Mouse (Mus musculus) kidney, postnatal 25 days (tissue): ENCODE data around the gene Dhx40.
A peak's percentile ranks its signal among the peaks of the same experiment; 100 is the strongest.
"Not testable (repeated sequence)": the region's sequence is repeated elsewhere in the genome, so short reads cannot be mapped to it uniquely, and the experiment has no call there.

Source experiments
- DNase-seq, 2 experiments: peaks; one replicate each; pipeline ENCODE4 v3.0.0; 2021; ENCODE audit warnings: mixed read lengths in 2 of 2

The Dhx40 gene

DNA sequence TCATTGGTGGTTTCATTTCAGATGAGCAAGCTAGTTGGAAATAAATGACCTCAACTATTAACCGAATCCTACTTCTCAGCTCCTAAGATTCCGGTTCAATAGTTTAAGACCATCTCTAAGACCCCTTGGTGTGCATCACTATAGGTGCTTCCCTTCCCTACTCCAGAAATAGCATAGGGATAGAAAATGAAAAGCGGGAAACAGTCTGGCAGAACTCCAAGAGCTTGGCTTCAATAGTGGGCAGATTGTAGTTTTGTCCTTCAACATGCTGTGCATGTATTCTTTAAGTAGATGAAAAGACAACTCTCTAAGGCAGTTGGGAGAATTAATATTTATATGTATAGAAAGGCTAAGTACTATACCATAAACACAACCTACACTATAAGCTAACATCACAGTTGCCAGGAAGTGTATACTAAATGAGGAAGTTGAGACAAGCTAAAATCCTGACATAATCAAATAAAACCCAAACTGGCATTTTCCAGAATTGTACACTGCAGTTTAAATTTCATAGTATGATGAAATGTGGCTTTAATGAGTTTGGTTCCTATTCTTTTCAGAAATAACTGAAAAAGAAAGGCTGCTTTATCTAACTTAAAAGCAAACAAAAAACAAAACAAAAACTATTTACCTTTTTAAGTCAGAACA is 57.6 kb downstream of the Dhx40 start:
- DNase-seq: peak in 1 of 2 experiments; percentile 17

DNA sequence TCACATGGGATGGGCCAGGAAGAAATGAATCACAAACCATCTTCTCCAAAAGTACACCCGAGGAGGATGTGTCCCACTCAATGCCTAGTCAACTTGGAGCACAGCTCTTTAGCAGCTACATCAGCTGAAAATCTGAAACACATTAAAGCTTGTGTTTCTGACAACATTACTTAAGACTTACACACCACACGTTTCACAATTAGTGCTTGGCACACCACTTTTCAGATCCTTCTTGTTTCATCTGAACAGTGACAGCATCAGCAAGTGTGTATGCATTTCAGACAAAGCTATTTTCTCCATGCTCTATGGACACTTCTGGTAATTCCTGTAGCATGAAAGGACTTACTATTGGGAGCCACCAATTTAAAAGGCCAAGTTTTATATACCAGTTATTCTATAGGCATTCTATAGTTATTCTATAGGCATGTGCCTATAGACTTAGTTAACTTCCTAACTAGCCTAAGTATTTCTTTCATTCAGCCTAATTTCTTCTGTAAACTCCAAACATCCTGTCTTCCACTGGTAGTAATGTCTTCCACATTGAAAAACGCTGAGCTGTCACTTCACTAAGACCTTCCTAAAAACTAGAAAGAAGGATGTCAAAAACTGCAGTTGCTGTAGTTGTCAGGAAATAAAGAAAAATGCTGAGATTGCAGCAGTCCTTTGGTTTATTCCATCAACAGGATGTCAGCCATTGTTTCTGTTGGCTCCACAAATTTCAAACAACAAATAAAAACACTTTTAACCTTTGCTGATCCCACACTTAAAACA is 61.7 kb downstream of the Dhx40 start:
- no peak for DNase-seq

DNA sequence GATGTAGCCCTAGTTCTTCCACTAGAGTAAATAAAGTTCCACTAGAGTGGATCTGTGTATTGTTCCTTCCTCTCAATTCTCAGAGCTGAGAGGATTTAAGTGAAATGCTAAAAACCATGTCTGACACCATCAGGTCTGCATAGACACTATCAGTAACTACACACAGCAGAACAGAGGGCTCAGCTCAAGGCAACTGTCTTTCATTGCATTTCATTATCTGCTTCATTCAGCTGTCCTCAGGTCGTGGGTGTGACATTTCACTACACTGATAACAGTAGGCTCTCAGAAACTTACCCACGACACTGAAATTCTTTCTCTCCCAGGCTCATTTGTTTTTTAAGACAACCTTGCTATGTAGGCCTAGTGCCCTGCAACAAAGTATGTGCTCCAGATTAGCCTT is 64.9 kb downstream of the Dhx40 start:
- no peak for DNase-seq

DNA sequence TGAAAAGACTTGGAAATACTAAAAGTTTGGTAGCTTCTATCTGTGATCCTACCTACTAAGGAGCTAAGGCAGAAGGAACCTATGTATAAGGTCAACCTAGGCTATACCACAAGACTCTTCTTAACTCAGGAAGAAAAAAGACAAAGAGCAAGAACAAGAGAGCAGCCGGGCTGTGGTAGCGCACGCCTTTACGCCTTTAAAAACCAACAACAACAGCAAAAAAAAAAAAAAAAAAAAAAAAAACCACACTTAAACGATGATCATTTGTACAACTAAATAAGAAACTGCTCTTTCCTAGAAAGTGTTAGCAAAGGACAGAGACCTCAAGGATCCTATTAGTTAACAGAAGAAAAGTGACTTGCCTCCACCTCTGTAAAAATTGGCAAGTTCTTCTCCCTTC is 66.0 kb downstream of the Dhx40 start:
- no peak for DNase-seq

DNA sequence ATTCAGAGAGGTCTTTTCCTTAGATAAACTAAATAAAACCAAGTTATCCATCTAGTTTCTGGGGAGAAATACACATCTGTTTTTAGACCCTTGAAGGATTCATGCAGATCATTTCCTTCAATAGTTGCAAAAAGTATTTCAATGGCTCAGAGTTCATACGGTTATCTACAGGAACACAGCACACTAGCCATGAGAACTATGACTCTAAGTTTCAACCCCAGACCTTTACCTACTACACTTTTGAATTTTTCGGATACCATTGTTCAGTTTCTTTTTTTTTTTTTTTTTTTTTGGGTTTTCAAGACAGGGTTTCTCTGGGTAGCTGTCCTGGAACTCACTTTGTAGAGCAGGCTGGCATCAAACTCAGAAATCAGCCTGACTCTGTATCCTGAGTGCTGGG is 68.1 kb downstream of the Dhx40 start:
- DNase-seq: no peak

DNA sequence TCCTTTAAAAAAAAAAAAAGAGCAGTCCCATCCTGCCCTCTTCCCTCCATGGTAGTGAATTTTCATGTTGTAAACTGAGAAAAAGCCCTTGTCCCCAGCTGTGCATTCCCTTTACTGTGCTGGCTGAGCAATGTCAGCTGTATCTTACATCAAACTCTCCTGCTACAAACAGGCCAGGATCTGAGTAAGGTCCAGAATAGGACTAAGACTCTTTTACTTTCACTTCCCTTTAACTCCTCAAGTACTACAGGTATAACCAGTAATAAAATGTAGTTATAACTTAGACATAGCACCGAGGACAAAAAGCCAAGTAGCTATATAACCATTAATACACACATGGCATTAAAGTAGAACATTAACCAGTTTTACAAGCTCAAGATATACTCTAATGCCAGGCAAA is 68.6 kb downstream of the Dhx40 start:
- no peak for DNase-seq

DNA sequence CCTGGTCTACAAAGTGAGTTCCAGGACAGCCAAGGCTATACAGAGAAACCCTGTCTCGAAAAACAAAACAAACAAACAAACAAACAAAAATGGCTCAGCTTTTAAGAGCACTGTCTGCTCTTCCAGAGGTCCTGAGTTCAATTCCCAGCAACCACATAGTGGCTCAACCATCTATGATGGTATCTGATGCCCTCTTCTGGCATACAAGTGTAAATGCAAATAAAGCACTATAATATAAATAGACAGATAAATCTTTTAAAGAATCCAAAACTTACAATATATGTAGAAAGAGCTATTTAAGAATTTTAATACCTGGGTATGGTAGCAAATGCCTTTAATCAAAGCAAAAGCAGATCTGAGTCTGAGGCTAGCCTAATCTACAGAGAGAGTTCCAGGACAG is 69.2 kb downstream of the Dhx40 start:
- DNase-seq: not testable (repeated sequence)

DNA sequence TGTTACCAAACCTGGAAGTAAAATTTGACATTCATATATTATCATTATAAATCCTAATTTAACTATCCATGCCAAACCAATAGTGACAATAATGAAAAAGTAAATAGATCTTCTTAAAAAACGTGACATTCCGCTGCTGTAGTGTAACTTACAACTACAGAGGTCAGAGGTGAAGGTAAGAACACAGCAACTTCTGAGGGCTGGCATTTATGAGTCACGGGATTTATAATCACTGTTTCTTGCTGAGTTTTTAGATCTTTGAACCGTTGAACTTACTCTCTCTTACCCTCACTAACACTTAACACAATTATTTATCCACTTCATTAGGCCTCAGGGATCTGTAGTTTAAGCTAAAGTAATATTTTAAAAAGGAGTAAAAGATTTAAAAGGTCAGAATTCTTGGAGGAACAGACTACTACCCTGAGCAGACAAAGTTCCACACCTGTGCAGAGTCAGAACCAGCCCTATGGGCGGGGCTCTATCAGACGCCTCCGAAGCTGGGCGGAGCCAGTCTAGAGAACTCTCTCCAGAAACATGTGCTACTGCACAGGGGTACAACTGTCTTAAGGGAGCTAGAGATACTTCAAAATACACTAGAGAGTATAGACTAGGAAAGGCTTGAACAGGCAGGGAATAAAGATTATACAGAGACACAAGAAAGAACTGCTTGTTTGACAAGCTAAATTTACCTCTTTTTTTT is 70.1 kb downstream of the Dhx40 start:
- peak; percentile 42 to 67 for DNase-seq

DNA sequence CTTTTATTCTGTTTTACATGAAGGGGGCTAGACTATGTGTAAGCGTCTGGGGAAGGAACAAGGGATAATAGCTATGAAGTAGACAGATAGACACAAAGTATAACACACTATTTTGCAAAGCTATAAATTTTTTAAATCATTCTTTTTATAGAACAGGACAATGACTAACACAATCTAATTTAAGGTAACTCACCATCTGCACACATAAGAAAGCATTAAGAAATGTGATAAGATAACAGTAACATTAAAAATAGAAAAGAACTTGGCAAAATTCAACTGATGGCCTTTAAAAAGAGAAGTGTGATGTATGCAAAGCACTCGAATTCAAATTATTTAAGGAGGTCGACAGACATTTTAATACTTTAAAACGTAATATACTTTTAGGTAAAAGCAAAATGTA is 72.6 kb downstream of the Dhx40 start:
- DNase-seq: no peak

DNA sequence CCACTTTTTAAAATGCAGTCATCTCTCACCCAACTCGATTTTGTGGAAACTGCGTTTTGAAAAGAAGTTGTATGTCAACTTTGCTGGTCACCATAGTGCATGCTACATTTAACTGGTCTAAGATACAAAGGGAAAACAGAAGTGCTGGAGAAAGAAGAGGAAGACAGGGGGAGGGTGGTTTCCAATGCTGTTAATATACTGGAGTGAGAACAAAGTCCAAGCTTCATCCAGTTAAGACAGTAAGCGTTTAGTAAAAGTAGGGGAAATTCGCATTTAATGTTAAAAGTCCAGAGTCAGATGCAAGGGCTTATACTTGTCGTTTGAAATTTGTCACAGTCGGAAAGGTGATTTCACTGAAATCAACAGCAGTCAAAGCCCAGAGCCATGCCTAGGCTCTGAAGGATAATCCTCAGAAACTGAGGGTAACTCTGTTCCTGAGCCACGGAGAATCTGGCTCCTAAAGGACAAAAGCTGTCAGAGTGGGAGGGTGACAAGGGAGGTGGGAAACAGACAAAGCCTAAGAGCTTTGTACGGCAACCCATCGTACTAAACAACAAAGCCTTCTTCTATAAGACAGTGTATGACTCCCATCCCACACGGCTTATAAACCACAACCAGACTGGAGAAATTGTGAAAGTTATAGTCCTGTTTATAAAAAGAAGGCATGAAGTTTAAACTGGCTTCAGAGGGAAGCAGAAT is 73.2 kb downstream of the Dhx40 start:
- no peak for DNase-seq

DNA sequence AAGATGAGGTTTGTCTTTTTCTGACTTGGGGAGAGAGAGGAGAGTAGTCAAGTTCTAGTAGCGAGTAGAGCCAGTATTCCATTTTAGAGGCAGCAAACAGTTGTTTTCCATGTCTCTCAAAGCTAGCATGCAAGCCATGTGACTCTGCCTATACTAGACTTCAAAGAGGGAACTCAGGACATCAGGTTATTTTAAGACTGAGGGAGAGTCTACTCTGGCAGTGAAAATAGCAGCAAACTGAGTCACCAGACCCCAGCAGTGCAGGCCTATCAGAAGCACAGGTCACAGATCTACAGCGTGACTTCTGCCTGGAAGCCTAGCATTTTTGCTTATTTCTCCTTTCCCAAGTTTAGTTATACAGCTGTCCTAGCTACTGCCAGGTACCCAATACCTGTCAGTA is 76.1 kb downstream of the Dhx40 start:
- no peak for DNase-seq

DNA sequence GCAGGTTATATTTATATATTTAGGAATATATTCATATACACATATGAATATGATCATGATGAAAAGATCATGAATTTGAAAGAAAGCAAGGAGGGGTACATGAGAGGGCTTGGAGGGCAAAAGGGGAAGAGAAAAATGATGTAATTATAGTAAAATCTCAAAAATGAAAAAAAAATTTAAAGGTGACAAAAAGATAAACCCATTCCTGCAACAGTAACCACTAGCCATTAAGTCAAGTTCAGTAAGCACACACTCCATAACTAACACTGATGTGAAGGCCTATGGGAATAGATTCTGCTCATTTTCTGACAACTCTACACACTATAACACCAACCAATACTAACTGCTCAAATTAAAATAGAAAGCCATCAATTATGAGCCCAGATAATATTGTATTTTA is 81.9 kb downstream of the Dhx40 start:
- no peak for DNase-seq

DNA sequence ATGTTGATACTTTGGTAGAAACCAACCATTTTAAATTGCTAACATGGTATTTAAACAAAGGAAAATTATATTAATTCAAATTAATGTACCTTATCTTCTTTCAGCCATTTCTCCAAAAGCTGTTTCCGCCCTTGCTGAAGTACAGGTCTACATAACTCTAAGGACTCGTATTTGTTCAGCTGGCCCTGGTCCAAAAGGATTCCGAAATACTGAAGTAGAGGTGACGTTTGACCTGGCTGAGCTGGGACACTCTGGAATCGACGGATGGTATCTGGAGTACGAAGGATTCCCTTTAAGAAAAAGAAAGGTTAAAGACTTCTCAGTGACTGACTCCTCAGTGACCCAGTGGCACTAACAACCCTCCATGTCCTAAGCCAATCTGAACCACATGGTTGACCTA is 82.6 kb downstream of the Dhx40 start:
- peak; percentile 33 to 43 for DNase-seq

DNA sequence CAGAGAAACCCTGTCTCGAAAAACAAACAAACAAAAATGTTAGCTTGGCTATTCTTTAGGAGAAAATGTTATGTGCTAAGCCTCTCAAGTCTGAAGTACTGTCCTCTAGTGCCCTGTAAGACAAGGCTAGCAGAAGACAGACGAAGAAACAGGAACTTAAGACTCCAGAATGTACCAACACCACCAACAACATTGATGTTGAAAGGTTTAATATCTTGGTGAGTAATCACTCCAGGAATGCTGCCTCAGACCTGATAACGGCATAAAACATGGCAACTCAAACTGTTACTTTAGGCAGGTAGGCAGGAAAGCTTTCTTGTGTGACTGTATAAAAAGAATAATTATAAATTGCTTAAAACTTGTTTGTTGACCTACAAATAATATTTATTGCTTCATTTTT is 83.5 kb downstream of the Dhx40 start:
- no peak for DNase-seq

DNA sequence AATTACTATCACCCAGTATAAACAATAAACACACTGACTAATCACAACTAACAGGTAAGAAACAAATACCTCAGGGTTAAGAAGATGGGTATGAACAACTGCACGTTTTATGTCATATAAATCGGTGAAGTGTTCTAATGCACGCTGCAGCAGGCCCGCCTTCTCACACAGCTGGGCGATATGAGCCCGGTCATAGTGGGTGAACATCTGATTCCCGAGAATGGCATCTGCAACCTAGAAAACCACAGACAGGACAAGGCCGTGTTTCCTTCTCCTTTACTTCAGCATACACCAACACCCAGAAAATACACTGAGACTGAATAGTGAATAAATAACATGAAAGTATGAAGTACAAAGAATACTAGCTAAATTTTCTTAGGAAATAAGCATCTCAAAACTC is 88.2 kb downstream of the Dhx40 start:
- no peak for DNase-seq
